Mouse (Mus musculus) layer of hippocampus, adult 2 months (tissue): ENCODE results near the gene Dyrk4. TPM values are rescaled to one million over a fixed set of nuclear protein-coding genes. Genes with fewer than 3 reads are reported as not detected.
A peak's percentile ranks its signal among the peaks of the same experiment; 100 is the strongest.

ENCODE experiments used
- DNase-seq, 2 experiments: peaks; one replicate each; pipeline ENCODE4 v3.0.0; 2022; ENCODE audit warnings: low spot score in 2 of 2
- H3K27ac ChIP-seq: fragments of 200-600 bp; 2 replicates; pipeline ENCODE4 v1.8.1; 2022
- H3K4me3 ChIP-seq: fragments of 200-600 bp; 2 replicates; pipeline ENCODE4 v1.8.1; 2022; ENCODE audit warnings: mild to moderate bottlenecking
- CTCF ChIP-seq: fragments of 200-600 bp; conservative IDR thresholded peaks from 2 replicates; pipeline ENCODE4 v1.8.1; 2022; ENCODE audit warnings: antibody characterized with exemption, mild to moderate bottlenecking, moderate library complexity
- total RNA-seq, 2 experiments: library from RNA; stranded (reverse); gene quantifications; 2 replicates each; pipeline ENCODE4 v1.2.3; 2021

Dyrk4 gene
- total RNA-seq, 2 experiments from 2014 or later = 0.15 to 0.29 TPM

- Histone ChIP-seq H3K4me3 (no peak overlapping the region), H3K27ac (no peak overlapping the region)
- no peak for TF ChIP-seq CTCF
- no peak for DNase-seq
Observed at GRCm38 (mm10) chr6:126914928-126915327, 6.7 kb downstream of the Dyrk4 start.

DNA sequence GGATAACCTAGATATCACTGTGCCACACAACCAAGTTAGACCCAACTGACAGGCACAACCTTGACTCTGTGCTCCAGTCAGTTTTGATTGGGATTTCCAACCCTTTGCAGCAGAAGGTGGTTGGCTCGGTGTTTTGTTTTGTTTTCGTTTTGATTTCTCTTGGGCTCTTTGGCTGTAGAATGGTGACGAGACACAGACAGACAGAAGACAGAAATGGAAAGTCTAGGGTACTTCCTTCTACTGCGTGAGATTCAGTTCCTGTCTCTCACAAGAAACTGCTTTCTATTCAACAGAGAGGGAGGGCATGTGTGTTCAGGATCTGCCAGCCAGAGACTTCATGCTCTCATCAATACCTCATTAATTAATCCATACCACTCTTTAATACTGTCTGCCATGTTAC, 10.9 kb downstream of the Dyrk4 start:
- no peak for DNase-seq
- TF ChIP-seq CTCF = no peak
- H3K27ac ChIP-seq = peak overlapping the region; percentile 55; the same call in 1 of the 2 replicates
- no peak overlapping the region for H3K4me3 ChIP-seq

GRCm38 (mm10) chr6:126907876-126908275, 13.8 kb downstream of the Dyrk4 start:
- H3K27ac ChIP-seq = no peak overlapping the region

GRCm38 (mm10) chr6:126907378-126907777, 14.3 kb downstream of the Dyrk4 start:
- TF ChIP-seq CTCF = no peak
- Histone ChIP-seq H3K4me3 (no peak overlapping the region), H3K27ac (no peak overlapping the region)
- DNase-seq = no peak

More at GRCm38 (mm10) chr6:126907876-126908275, 13.8 kb downstream of the Dyrk4 start:
- DNase-seq = no peak
- no peak for TF ChIP-seq CTCF
- H3K4me3 ChIP-seq = no peak overlapping the region

- no peak for TF ChIP-seq CTCF
- Histone ChIP-seq H3K4me3 (no peak overlapping the region), H3K27ac (no peak overlapping the region)
- no peak for DNase-seq
Observed at GRCm38 (mm10) chr6:126877118-126877517, 44.5 kb downstream of the Dyrk4 start.

GRCm38 (mm10) chr6:126852881-126853280, 68.8 kb downstream of the Dyrk4 start, which contains the start of gene Akap3:
Gene Akap3, plus strand, starts transcription at chr6:126853098.
- Histone ChIP-seq H3K27ac (no peak within 1 kb of the TSS), H3K4me3 (no peak within 1 kb of the TSS)
- DNase-seq = no peak
- TF ChIP-seq CTCF = no peak

DNA sequence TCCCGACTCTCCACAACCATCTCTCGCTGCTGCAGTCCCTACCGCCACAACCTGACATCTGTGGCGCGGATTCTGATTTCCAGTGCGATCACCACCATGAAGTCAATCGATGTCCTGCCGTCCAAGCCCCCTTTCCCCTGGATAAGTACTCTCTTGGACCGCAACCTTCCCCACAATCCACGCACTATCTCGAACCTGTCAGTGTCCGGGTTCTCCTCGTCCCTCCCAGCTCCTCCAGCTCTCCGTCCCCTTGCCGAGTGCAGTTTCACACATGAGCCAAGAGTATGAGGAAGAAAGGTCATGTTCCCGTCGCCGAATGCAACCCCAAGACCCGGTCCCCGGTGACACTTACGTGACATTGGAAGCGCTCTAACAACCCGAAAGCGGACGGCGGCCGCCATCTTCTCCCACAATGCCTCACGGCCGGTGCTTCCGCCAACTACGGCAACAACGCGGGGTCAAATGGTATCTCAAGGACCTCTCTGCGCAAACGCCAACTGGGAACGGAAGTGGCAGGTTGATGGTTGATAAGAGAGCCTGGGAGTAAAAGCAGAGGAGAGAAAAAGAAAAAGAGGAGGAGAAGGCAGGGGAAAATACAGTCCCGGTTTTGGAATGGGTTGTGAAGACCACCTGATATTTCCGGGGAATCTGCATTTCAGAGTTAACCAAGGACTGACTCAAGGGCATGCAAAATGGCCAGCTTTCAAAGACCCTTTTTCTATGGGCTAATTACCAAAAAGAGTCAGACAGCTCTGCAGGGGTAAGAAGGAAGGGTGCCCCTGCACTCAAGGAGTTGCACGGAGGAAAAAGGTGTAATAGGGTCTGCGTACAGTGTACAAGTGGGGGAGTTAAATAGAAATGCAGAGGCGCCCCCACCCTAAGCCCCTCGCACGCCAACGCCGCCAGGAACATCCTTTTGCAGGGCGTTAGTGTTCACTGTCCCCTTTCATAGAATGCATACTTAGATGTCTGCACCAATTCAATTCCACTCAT, 72.6 kb downstream of the Dyrk4 start, which contains the start of gene Ndufa9:
TSS of gene Ndufa9 (minus strand) at position 425 of the 993 bp plus-strand sequence.
- TF ChIP-seq CTCF = no peak
- peak; percentile 94 to 96 for DNase-seq
- peak within 1 kb of the TSS; percentile 97 for H3K27ac ChIP-seq
- H3K4me3 ChIP-seq = peak within 1 kb of the TSS; percentile 83

DNA sequence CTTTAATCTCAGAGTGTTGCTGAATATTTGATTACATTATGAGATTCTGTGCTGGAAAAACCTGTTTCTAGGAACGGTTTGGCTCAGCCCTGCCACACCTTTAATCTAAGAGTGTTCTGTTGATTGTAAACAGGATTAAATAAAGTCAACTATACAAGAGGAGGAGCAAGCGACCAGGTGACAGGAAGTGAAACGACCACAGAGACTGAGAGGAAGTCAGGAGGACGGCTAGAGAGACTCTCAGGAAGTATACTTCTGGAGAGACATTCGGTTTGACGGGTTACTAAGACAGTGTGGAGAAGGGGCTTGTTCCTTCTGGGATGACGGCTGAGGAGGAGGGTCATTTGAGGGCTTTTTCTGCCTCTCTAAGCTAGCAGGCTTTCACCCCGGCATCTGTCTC, 85.0 kb downstream of the Dyrk4 start:
- TF ChIP-seq CTCF = no peak
- DNase-seq = no peak
- Histone ChIP-seq H3K4me3 (no peak overlapping the region), H3K27ac (no peak overlapping the region)

Other genes with a start within 250 kb of the Dyrk4 start
- 10 to 100 TPM; 46.6 to 48.5 TPM for gene Kcna6, start 181.2 kb downstream of the Dyrk4 start, total RNA-seq
- gene Ndufa9, start 72.7 kb downstream of the Dyrk4 start, total RNA-seq = 100 to 1,000 TPM; 141 to 155 TPM
- gene Akap3, start 68.7 kb downstream of the Dyrk4 start, total RNA-seq = under 1 TPM; 0.12 to 0.13 TPM
- 1 to 10 TPM; 1.7 to 3.1 TPM for gene Rad51ap1, start 17.7 kb upstream of the Dyrk4 start, total RNA-seq
- gene D6Wsu163e, start 18.1 kb upstream of the Dyrk4 start, total RNA-seq = 10 to 100 TPM; 45.8 to 46.5 TPM
- gene Fgf6, start 93.7 kb upstream of the Dyrk4 start, total RNA-seq = not detected
- under 1 TPM; 0.25 to 0.46 TPM for gene Fgf23, start 151.1 kb upstream of the Dyrk4 start, total RNA-seq
- gene Tigar, start 187.7 kb upstream of the Dyrk4 start, total RNA-seq = 10 to 100 TPM; 25.6 to 27.3 TPM
- gene Ccnd2, start 230.4 kb upstream of the Dyrk4 start, total RNA-seq = 100 to 1,000 TPM; 116 to 142 TPM